Mouse (Mus musculus) limb, embryonic 15.5 days (tissue): Measurements from ENCODE around the gene Pigl. TPM values are rescaled to one million over a fixed set of nuclear protein-coding genes. Genes with fewer than 3 reads are reported as not detected.

Source experiments
- ATAC-seq: fragments of 200-750 bp; cut with Nextera tagmentation; 2 replicates; pipeline ENCODE4 v1.8.0; 2017; ENCODE audit warnings: low read depth, moderate TSS enrichment; ENCODE audit not compliant: insufficient number of reproducible peaks, low FRiP score, low TSS enrichment
- H3K27ac ChIP-seq: fragments of 300-500 bp; sonication (generic); 2 replicates; pipeline ENCODE4 v1.5.1; 2015; ENCODE audit warnings: moderate library complexity, mild to moderate bottlenecking, inconsistent platforms
- H3K27me3 ChIP-seq: fragments of 300-500 bp; sonication (generic); 2 replicates; pipeline ENCODE4 v1.6.1; 2015; ENCODE audit warnings: inconsistent platforms
- H3K36me3 ChIP-seq: fragments of 300-500 bp; sonication (generic); 2 replicates; pipeline ENCODE4 v1.6.1; 2015; ENCODE audit warnings: inconsistent platforms
- H3K4me1 ChIP-seq: fragments of 300-500 bp; sonication (generic); 2 replicates; pipeline ENCODE4 v1.6.1; 2015; ENCODE audit warnings: inconsistent platforms
- H3K4me2 ChIP-seq: fragments of 300-500 bp; sonication (generic); 2 replicates; pipeline ENCODE4 v1.6.1; 2015; ENCODE audit warnings: mild to moderate bottlenecking, inconsistent platforms
- H3K4me3 ChIP-seq: fragments of 300-500 bp; sonication (generic); 2 replicates; pipeline ENCODE4 v1.5.1; 2015; ENCODE audit warnings: mild to moderate bottlenecking, inconsistent platforms
- H3K9ac ChIP-seq: fragments of 300-500 bp; sonication (generic); 2 replicates; pipeline ENCODE4 v1.6.1; 2015; ENCODE audit warnings: inconsistent platforms
- H3K9me3 ChIP-seq: fragments of 300-500 bp; sonication (generic); 2 replicates; pipeline ENCODE4 v1.6.1; 2016; ENCODE audit warnings: inconsistent platforms
- WGBS: fragments of 180-500 bp; shearing (Covaris S2); methylation state at CpG from one replicate; pipeline ENCODE4 v1.1.7; 2015; 5-methylcytosine and 5-hydroxymethylcytosine counted together
- polyA plus RNA-seq: library from polyadenylated mRNA; unstranded; fragments of >200 nt; fragmentation: Nextera tagmentation; extraction: Ambion mirVana; gene quantifications from 2 replicates; pipeline ENCODE4 v1.2.1, GENCODE M21; 2015

Pigl gene
- polyA plus RNA-seq: 7.3 and 7.7 TPM in 2 replicates

DNA sequence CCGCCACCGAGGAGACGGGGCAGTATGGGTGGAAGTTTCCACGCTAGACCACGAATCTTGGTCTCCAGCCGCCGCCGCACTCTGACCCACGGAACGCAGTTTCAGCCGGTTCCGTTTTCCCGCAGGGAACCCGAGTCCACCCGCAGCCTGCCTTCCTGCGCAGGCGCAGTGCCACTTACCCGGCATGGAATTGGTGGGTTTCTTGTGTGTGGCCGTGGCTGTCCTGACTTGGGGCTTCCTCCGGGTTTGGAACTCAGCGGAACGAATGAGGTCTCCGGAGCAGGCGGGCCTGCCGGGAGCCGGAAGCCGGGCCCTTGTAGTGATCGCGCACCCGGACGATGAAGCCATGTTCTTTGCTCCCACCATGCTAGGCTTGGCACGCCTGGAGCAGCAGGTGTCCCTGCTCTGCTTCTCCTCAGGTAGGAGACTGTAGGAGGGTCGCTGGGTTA is at the start of gene Pigl, which contains the start of gene Ncor1:
TSS of gene Pigl (plus strand) at position 185 of the 449 bp plus-strand sequence.
TSS of gene Ncor1 (minus strand) at position 266 of the 449 bp plus-strand sequence.
- peak; percentile 61 for ATAC-seq
- peaks cover 14% of the 10 kb centered on the region for H3K4me1 ChIP-seq
- H3K9ac ChIP-seq: peak within 1 kb of the TSS; percentile 99
- H3K36me3 ChIP-seq: 0 out of 2 replicates have a peak, but pooled peaks cover under 1% of the 10 kb centered on the region
- whole genome bisulfite sequencing: 0% methylated on average over 33 of the region's 33 CpGs
- H3K27me3 ChIP-seq: no peaks in the 10 kb centered on the region
- peak within 1 kb of the TSS; percentile 97 for H3K27ac ChIP-seq
- peak within 1 kb of the TSS; percentile 92 for H3K4me3 ChIP-seq
- no peaks in the 10 kb centered on the region for H3K9me3 ChIP-seq
- H3K4me2 ChIP-seq: peak within 1 kb of the TSS; percentile 62

DNA sequence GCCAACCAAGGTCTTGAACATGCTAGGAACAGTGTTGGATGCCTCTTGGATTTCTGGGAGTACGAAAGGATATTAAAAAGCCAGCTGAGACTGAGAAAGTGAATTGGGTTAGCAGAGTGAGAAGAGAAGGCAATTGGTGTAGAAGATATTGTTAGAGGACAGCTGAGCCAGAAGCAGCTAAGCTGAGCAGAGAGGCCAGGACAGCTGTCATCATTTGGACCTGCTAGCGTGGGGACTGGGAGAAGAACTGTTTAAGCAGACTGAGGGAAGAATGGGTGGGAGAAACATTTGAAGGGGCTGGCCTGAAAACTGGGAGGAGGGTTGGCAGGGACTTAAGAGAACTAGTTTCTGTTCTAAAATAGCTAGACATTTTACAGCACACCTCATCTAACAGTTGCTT is 49.4 kb upstream of the Pigl start:
- 89% methylated on average over 2 of the region's 2 CpGs for WGBS

DNA sequence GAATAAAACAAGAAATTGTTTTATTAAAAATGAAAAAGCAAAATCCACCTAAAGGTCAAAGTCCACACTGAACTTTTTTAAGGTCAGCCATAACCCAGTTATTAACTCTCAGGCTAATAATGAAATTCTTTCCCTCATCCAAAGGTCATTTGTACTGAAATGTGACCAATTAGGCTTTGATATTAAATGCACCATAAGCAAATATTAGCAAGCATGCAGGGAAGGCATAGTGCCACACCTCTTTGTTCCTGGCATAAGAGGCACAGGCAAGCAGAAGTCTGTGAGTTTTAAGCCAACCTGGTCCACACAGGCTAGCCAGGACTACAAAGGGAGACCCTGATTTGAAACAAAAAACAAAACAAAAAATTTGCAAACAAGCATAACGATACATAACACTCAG is 48.6 kb upstream of the Pigl start:
- peaks cover 40% of the 10 kb centered on the region for H3K36me3 ChIP-seq
- no peak overlapping the region for H3K27ac ChIP-seq
- WGBS: 95% methylated on average over 1 of the region's 1 CpGs
- ATAC-seq: no peak
- no peaks in the 10 kb centered on the region for H3K4me1 ChIP-seq
- H3K9ac ChIP-seq: no peak overlapping the region
- no peak overlapping the region for H3K4me2 ChIP-seq
- no peaks in the 10 kb centered on the region for H3K27me3 ChIP-seq
- no peaks in the 10 kb centered on the region for H3K9me3 ChIP-seq
- no peak overlapping the region for H3K4me3 ChIP-seq

More for the DNA sequence above, 49.4 kb upstream of the Pigl start:
- Histone ChIP-seq H3K36me3 (peaks cover 32% of the 10 kb centered on the region), H3K4me3 (no peak overlapping the region), H3K27me3 (no peaks in the 10 kb centered on the region), H3K4me1 (no peaks in the 10 kb centered on the region), H3K27ac (no peak overlapping the region), H3K9me3 (no peaks in the 10 kb centered on the region), H3K4me2 (no peak overlapping the region), H3K9ac (no peak overlapping the region)
- ATAC-seq: no peak

DNA sequence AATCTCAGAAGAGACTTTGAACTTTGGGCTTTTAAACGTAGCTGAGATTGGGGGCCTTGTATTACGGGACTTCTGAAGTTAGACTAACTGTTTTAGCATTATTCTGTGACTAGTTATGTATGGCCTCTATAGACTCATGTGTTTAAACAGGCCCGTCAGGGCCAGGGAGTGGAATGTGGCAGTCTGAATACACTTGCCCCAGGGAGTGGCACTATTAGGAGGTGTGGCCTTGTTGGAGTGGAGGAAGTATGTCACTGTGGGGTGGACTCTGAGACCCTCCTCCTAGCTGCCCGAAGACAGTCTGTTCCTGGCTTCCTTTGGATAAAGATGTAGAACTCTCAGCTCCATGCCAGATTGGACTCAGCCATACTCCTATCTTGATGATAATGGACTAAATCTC is 43.2 kb upstream of the Pigl start:
- Histone ChIP-seq H3K27me3 (no peaks in the 10 kb centered on the region), H3K9ac (no peak overlapping the region), H3K36me3 (peaks cover 39% of the 10 kb centered on the region), H3K4me1 (no peaks in the 10 kb centered on the region), H3K4me2 (no peak overlapping the region), H3K9me3 (no peaks in the 10 kb centered on the region), H3K4me3 (no peak overlapping the region), H3K27ac (no peak overlapping the region)
- WGBS: 90% methylated on average over 4 of the region's 4 CpGs
- no peak for ATAC-seq

DNA sequence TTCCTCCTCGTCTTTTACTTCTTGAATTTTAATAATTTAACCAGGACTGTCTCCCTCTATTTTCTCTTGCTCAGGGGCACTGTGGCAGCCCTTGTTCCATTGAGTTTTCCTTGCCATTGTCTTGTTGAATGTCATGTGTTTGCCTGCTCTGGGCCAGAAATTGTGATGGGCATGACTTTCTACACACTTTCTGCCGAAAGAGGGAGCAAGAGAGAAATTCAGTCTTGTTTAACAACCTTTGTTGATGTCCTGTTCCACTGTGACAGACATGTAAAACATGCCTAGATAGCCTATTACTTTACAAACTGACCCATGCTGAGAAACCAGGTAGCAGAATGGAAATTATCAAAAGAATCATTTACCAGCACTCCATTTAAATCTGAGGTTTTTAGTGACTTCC is 33.7 kb upstream of the Pigl start:
- peaks cover 34% of the 10 kb centered on the region for H3K36me3 ChIP-seq

DNA sequence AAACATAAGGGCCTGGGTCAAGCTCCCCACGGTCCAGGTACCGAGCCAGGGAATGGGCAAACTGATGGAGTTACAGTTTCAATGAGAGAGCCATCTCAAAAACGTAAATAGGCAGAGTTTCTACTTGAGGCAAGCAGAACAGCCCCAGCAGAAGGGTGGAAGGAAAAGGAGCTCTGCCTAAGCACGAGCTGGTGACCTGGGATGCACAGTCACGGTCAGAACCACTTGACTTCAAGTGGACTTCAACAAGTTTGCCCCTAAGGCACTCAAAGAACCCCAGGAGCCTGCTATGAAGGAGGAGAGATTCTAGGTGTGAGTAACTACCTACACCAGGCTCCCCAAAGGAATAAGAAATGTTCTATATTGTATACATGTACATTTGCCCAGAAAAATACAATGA is 32.0 kb upstream of the Pigl start:
- no peaks in the 10 kb centered on the region for H3K27me3 ChIP-seq
- no peak overlapping the region for H3K4me3 ChIP-seq
- H3K27ac ChIP-seq: no peak overlapping the region
- ATAC-seq: no peak
- 77% methylated on average over 5 of the region's 5 CpGs for WGBS
- no peak overlapping the region for H3K4me2 ChIP-seq
- H3K36me3 ChIP-seq: peaks cover 43% of the 10 kb centered on the region
- no peaks in the 10 kb centered on the region for H3K9me3 ChIP-seq
- no peak overlapping the region for H3K9ac ChIP-seq
- no peaks in the 10 kb centered on the region for H3K4me1 ChIP-seq

More for the DNA sequence above, 33.7 kb upstream of the Pigl start:
- Histone ChIP-seq H3K27ac (no peak overlapping the region), H3K27me3 (no peaks in the 10 kb centered on the region), H3K4me3 (no peak overlapping the region), H3K9me3 (no peaks in the 10 kb centered on the region), H3K4me2 (no peak overlapping the region), H3K4me1 (no peaks in the 10 kb centered on the region), H3K9ac (no peak overlapping the region)
- 83% methylated on average over 2 of the region's 2 CpGs for WGBS
- no peak for ATAC-seq

DNA sequence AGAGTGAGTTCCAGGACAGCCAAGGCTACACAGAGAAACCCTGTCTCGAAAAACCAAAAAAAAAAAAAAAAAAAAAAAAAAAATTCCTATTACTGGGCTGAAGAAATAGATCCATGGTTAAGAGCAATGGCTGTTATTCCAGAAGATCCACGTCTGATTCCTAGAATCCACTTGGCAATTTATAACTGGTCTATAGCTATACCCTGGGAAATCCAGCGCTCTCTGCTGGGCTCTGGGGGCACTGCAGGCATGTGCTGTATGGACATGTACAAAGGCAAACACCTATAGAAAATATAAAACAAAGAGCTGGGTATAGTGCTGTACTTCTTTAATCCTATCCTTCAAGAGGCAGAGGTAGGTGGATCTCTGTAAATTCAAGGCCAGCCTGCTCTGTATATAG is 31.2 kb upstream of the Pigl start:
- 82% methylated on average over 2 of the region's 3 CpGs for WGBS
- H3K36me3 ChIP-seq: peaks cover 44% of the 10 kb centered on the region

DNA sequence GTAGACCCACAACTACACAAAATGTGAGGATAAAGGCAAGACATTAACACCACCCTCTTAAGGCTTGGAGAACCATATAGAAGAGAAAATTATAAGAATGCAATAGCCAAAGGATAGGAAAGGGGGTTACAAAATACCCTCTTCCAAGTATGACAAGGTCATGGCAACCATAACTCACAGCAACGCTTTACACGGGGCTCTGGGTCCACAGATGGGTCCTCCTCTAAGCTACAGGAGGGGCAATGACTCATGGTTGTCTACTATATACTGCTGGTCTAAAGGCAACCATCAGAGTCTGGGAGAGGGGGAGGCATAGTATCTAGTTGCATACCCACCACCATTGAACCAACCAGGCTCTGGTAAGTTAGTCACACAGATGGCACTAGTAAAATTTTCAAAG is 26.0 kb upstream of the Pigl start:
- Histone ChIP-seq H3K27ac (no peak overlapping the region), H3K4me3 (no peak overlapping the region), H3K4me1 (no peaks in the 10 kb centered on the region), H3K36me3 (peaks cover 40% of the 10 kb centered on the region), H3K27me3 (no peaks in the 10 kb centered on the region), H3K9me3 (no peaks in the 10 kb centered on the region), H3K4me2 (no peak overlapping the region), H3K9ac (no peak overlapping the region)
- ATAC-seq: no peak
- WGBS: 96% methylated on average over 2 of the region's 2 CpGs

More for the DNA sequence above, 31.2 kb upstream of the Pigl start:
- Histone ChIP-seq H3K4me1 (no peaks in the 10 kb centered on the region), H3K27ac (no peak overlapping the region), H3K9ac (no peak overlapping the region), H3K4me3 (no peak overlapping the region), H3K27me3 (no peaks in the 10 kb centered on the region), H3K9me3 (no peaks in the 10 kb centered on the region), H3K4me2 (no peak overlapping the region)
- no peak for ATAC-seq

DNA sequence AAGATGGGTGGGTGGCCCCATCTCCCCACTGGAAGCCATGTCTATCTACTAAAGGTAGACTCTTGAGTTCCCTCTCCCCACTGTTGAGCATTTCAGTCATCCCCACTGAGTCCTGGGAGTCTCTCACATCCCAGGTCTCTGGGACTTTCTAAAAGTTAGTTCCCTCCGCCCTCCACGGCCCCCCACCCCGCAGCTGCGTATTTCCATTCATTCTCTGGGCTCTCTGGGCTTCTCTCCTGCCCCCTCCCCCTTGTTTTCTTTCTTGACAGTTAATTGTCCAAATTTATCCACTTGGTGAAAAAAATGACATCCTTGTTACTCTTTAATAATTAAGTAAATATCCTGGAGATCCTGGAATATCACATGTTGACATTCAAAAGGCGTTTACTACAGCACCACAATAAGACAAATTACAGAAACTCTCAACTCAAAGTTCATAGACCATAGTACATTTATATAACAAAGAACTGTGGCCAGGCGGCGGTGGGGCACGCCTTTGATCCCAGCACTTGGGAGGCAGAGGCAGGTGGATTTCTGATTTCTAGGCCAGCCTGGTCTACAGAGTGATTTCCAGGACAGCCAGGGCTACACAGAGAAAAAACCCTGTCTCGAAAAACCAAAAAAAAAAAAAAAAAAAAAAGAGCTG is 17.5 kb upstream of the Pigl start:
- Histone ChIP-seq H3K4me1 (no peaks in the 10 kb centered on the region), H3K4me2 (no peak overlapping the region), H3K36me3 (peaks cover 9% of the 10 kb centered on the region), H3K9ac (no peak overlapping the region), H3K27me3 (no peaks in the 10 kb centered on the region), H3K27ac (no peak overlapping the region), H3K9me3 (no peaks in the 10 kb centered on the region), H3K4me3 (no peak overlapping the region)
- 95% methylated on average over 9 of the region's 9 CpGs for WGBS
- no peak for ATAC-seq

DNA sequence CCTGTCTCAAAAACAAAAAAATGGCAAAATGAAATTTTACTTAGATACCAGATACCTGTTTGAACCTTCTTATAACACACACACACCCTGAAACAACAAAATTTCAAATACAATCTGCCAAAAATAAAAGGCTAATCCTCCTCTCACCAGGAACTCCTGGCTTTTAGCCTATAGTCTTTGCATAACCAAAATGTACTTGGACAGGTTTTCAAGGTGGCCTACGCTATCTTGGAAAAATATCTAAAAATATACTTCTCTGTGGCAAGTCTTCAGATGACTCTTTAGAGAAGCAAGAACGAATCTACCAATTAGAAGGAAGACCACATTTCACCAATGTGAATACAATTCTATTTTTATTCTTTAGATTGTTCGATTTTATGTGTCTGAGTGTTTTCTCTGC is 12.5 kb upstream of the Pigl start:
- H3K4me1 ChIP-seq: no peaks in the 10 kb centered on the region
- no peaks in the 10 kb centered on the region for H3K27me3 ChIP-seq
- H3K36me3 ChIP-seq: no peaks in the 10 kb centered on the region
- H3K4me3 ChIP-seq: no peak overlapping the region
- ATAC-seq: no peak
- H3K9ac ChIP-seq: no peak overlapping the region
- H3K4me2 ChIP-seq: no peak overlapping the region
- no peaks in the 10 kb centered on the region for H3K9me3 ChIP-seq
- H3K27ac ChIP-seq: no peak overlapping the region
- 88% methylated on average over 3 of the region's 3 CpGs for WGBS

DNA sequence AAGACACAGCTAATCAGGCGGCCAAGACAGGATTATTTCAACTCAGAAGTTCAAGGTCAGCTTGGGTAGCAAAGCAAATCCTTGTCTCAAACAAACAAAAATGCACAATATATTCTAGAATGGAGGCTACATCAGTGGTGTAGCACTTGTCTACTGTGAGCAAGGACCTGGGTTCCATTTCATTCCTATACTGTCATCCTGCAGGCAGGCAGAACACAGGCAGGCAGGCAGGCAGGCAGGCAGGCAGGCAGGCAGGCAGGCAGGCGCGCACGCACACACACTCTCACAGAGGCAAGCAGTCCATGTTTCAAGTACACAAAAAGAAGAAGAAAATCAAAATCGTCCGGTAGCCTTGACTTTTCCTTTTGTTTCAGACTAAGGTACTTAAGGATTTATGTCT is 9.3 kb upstream of the Pigl start:
- H3K9me3 ChIP-seq: no peaks in the 10 kb centered on the region
- 91% methylated on average over 6 of the region's 6 CpGs for WGBS
- H3K4me3 ChIP-seq: no peak overlapping the region
- H3K27me3 ChIP-seq: no peaks in the 10 kb centered on the region
- no peak for ATAC-seq
- no peak overlapping the region for H3K4me2 ChIP-seq
- H3K27ac ChIP-seq: no peak overlapping the region
- H3K36me3 ChIP-seq: 0 out of 2 replicates have a peak, but pooled peaks cover 3% of the 10 kb centered on the region
- no peak overlapping the region for H3K9ac ChIP-seq
- H3K4me1 ChIP-seq: no peaks in the 10 kb centered on the region

DNA sequence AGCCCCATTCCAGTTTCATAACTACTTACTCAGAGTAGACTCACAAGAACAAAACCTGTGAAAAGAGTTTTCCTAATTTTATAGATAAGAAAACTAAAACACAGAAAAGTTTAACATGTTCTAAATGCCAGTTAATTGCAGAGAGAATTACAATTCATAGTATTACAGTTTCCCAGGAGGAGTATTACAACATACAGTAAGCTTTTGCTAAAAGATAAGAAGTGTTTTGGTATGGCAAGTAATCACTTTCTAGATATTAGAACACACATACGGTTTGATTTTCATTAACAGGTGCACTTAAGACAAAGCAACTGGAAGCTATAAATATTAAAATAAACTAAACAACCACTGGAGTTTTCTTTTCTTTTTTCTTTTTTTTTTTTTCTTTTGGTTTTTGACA is 3.1 kb upstream of the Pigl start:
- Histone ChIP-seq H3K4me1 (peaks cover 14% of the 10 kb centered on the region), H3K9ac (no peak overlapping the region), H3K9me3 (no peaks in the 10 kb centered on the region), H3K27ac (no peak overlapping the region), H3K36me3 (0 out of 2 replicates have a peak, but pooled peaks cover 3% of the 10 kb centered on the region), H3K4me3 (no peak overlapping the region), H3K27me3 (no peaks in the 10 kb centered on the region), H3K4me2 (no peak overlapping the region)
- no peak for ATAC-seq
- WGBS: 65% methylated on average over 1 of the region's 1 CpGs
